Mouse (Mus musculus) heart, embryonic 14.5 days (tissue): ENCODE data around the gene Sp8. TPM values are rescaled to one million over a fixed set of nuclear protein-coding genes. Genes with fewer than 3 reads are reported as not detected.

Experiments used
- ATAC-seq: fragments of 200-750 bp; cut with Nextera tagmentation; 2 replicates; pipeline ENCODE4 v1.8.0; 2017; ENCODE audit warnings: low read depth, moderate TSS enrichment; ENCODE audit not compliant: insufficient number of reproducible peaks, insufficient read depth, low FRiP score
- H3K27ac ChIP-seq, 2 experiments: fragments of 200-500 bp in 1 of 2; fragments of 300-500 bp in 1 of 2; sonication (generic) in 1 of 2; replicated peaks in 1 of 2; 2 replicates each; pipeline ENCODE4 v1.5.1; 2012 to 2014; ENCODE audit warnings: low read depth in 2 of 2, low read length in 2 of 2, control low read depth in 1 of 2, mild to moderate bottlenecking in 1 of 2, mixed read lengths in 1 of 2; ENCODE audit not compliant: control insufficient read depth in 1 of 2, insufficient read depth in 1 of 2
- H3K27me3 ChIP-seq: fragments of 300-500 bp; sonication (generic); 2 replicates; pipeline ENCODE4 v1.6.1; 2014; ENCODE audit warnings: mild to moderate bottlenecking, low read length, control low read depth; ENCODE audit not compliant: control insufficient read depth, insufficient read depth
- H3K36me3 ChIP-seq: fragments of 300-500 bp; sonication (generic); 2 replicates; pipeline ENCODE4 v1.6.1; 2014; ENCODE audit warnings: mild to moderate bottlenecking, control low read depth, low read length, mixed read lengths; ENCODE audit not compliant: control insufficient read depth, insufficient read depth
- H3K4me1 ChIP-seq, 2 experiments: fragments of 200-500 bp in 1 of 2; fragments of 300-500 bp in 1 of 2; sonication (generic) in 1 of 2; 2 replicates each; pipeline ENCODE4 v1.6.1; 2012 to 2014; ENCODE audit warnings: low read length in 2 of 2, control low read depth in 1 of 2, mixed read lengths in 1 of 2; ENCODE audit not compliant: control insufficient read depth in 2 of 2, insufficient read depth in 2 of 2
- H3K4me2 ChIP-seq: fragments of 300-500 bp; sonication (generic); 2 replicates; pipeline ENCODE4 v1.6.1; 2014; ENCODE audit warnings: mild to moderate bottlenecking, low read length
- H3K4me3 ChIP-seq, 2 experiments: fragments of 200-500 bp in 1 of 2; fragments of 300-500 bp in 1 of 2; sonication (generic) in 1 of 2; 2 replicates each; pipeline ENCODE4 v1.5.1; 2012 to 2014; ENCODE audit warnings: low read length in 2 of 2, mild to moderate bottlenecking in 2 of 2, control low read depth in 1 of 2, low read depth in 1 of 2, moderate library complexity in 1 of 2; ENCODE audit not compliant: control insufficient read depth in 1 of 2, insufficient read depth in 1 of 2
- H3K9ac ChIP-seq: fragments of 300-500 bp; sonication (generic); 2 replicates; pipeline ENCODE4 v1.6.1; 2014; ENCODE audit warnings: mild to moderate bottlenecking, low read length
- H3K9me3 ChIP-seq: fragments of 300-500 bp; sonication (generic); 2 replicates; pipeline ENCODE4 v1.6.1; 2016; ENCODE audit warnings: low read length, control low read depth; ENCODE audit not compliant: control insufficient read depth
- WGBS: fragments of 180-500 bp; shearing (Covaris S2); extraction: QIAGEN DNeasy Blood & Tissue Kit; methylation state at CpG from one replicate; pipeline ENCODE4 v1.1.7; 2014; 5-methylcytosine and 5-hydroxymethylcytosine counted together
- polyA plus RNA-seq: library from polyadenylated mRNA; unstranded; fragments of >200 nt; fragmentation: Nextera tagmentation; extraction: Ambion mirVana; gene quantifications from 2 replicates; pipeline ENCODE4 v1.2.1, GENCODE M21; 2014

Sp8 gene
- polyA plus RNA-seq, 1 experiment from 2014 or later = not detected

DNA sequence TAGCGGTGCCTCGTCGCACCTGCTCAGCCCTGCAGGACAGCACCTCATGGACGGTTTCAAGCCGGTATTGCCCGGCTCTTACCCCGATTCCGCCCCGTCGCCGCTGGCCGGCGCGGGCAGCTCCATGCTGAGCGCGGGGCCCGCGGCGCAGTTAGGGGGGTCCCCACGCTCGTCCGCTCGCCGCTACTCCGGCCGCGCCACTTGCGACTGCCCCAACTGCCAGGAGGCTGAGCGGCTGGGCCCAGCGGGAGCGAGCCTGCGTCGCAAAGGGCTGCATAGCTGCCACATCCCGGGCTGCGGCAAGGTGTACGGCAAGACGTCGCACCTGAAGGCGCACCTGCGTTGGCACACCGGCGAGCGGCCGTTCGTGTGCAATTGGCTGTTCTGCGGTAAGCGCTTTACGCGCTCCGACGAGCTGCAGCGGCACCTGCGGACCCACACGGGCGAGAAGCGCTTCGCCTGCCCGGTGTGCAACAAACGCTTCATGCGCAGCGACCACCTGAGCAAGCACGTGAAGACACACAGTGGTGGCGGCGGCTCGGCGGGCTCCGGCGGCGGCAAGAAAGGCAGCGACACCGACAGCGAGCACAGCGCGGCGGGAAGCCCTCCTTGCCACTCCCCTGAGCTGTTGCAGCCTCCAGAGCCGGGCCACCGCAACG, 3.2 kb downstream of the Sp8 start:
- H3K4me2 ChIP-seq = peak overlapping the region; percentile 92
- no peaks in the 10 kb centered on the region for H3K9me3 ChIP-seq
- H3K36me3 ChIP-seq = no peaks in the 10 kb centered on the region
- peaks cover 0 to 18% of the 10 kb centered on the region in 2 experiments; a peak in 3 of 4 replicates for H3K4me1 ChIP-seq
- H3K4me3 ChIP-seq = peak overlapping the region; percentile 39 to 54; a peak in 2 of 4 replicates
- 2% methylated on average over 75 of the region's 78 CpGs for WGBS
- ATAC-seq = 0 out of 2 replicates have a peak, but pooled peaks have one; percentile 39
- no peak overlapping the region for H3K9ac ChIP-seq
- peaks cover 90% of the 10 kb centered on the region for H3K27me3 ChIP-seq
- H3K27ac ChIP-seq = no peak overlapping the region

DNA sequence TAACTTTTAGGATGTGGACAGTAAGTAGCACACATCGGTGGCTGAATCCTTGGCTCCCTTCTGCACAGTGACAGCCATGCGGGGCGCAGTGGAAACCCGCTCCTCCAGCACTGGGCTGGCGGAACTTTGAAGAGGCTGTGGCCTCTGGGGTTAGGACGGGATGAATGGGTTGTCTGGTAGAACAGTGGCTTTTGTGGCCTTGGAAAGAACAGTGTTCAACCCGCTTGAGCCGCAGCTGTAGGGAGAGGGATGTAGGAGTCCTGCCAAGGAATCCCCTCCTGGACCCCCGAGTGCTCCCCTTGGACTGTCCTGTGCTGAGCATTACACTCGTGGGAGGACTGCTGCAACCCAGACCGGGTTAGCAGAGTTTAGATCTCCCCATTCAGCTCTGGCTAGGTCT, 3.9 kb downstream of the Sp8 start:
- ATAC-seq = no peak
- no peak overlapping the region; a peak in 1 of 4 replicates for H3K4me3 ChIP-seq
- WGBS = 2% methylated on average over 11 of the region's 11 CpGs

DNA sequence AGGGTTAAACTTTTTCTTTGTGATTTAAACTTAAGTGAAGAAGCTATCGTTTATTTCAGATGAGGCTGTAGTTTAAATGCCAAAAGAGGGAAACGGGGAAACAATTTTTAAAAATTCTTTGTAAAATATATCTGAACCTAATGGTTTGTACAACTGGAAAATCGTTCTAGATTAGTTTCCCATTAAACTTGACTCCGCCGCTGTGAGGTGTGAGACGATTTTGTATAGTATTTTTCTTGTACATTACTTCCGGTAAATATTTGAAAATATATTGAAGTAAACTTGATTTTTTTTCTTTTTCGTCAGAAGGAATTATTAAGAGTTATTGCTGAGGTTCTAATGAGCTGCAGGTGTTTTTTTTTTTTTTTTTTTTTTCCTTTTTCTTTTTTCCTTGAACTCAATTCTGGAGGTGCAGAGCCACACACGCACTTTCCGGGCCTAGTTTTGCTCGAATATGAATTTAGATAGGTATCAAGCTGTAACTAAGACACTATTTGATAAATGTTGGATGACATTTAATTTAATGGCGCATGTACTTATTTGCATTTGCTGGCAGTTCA, 4.8 kb downstream of the Sp8 start:
- no peak for ATAC-seq
- H3K27me3 ChIP-seq = peaks cover 83% of the 10 kb centered on the region
- H3K4me2 ChIP-seq = no peak overlapping the region
- 33% methylated on average over 12 of the region's 12 CpGs for WGBS
- H3K4me1 ChIP-seq = peaks cover 0 to 20% of the 10 kb centered on the region in 2 experiments; a peak in 3 of 4 replicates
- H3K4me3 ChIP-seq = no peak overlapping the region
- H3K27ac ChIP-seq = no peak overlapping the region
- no peaks in the 10 kb centered on the region for H3K36me3 ChIP-seq
- no peak overlapping the region for H3K9ac ChIP-seq
- no peaks in the 10 kb centered on the region for H3K9me3 ChIP-seq

More for the DNA sequence above, 3.9 kb downstream of the Sp8 start:
- Histone ChIP-seq H3K27ac (no peak overlapping the region), H3K4me1 (peaks cover 0 to 20% of the 10 kb centered on the region in 2 experiments; a peak in 3 of 4 replicates), H3K36me3 (no peaks in the 10 kb centered on the region), H3K27me3 (peaks cover 88% of the 10 kb centered on the region), H3K9ac (no peak overlapping the region), H3K4me2 (no peak overlapping the region), H3K9me3 (no peaks in the 10 kb centered on the region)

DNA sequence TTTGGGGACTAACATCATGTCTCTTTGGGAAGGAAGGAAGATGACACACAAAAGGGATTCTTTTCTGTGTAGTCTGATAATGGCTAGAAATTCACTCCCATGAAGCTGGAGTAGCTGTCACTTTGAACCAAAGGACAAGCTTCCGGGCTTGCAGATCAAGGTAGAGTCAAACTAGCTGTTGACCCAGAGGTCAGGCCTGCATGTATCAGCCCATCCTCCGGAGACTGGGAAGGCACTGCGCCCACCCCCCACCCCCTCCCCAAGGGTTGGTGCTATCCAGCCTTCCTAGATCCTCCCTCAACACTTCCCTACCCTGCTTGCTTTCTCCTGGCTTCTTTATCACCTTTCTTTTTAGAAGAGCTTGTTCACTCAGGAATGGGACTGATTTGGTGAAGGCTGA, 7.2 kb downstream of the Sp8 start:
- Histone ChIP-seq H3K27ac (no peak overlapping the region), H3K27me3 (peaks cover 68% of the 10 kb centered on the region), H3K9ac (no peak overlapping the region), H3K36me3 (no peaks in the 10 kb centered on the region), H3K9me3 (no peaks in the 10 kb centered on the region), H3K4me1 (peaks cover 0 to 9% of the 10 kb centered on the region in 2 experiments; a peak in 2 of 4 replicates), H3K4me3 (no peak overlapping the region), H3K4me2 (no peak overlapping the region)
- ATAC-seq = no peak
- WGBS = 5% methylated on average over 3 of the region's 3 CpGs

DNA sequence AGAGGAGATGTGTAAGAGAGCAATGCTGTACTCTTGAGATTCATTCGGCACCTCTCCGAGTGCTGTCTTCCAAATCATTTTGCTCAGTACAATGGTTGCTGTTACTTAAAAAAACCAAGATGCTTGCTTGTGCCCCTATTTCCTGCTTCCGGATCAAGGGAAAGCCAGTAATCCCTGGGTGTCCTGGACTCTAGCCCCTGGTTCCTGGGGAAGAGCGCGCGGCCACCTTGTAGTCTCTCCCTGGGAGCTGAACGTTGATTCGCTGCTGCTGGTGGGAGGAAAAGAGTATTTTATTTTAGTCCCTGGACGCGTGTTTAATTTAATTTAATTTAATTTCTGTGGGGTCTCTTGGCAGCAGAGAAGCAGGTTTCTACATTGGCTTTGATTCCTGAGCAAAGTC, 8.3 kb downstream of the Sp8 start:
- Histone ChIP-seq H3K27ac (no peak overlapping the region), H3K4me1 (peaks cover 0 to 6% of the 10 kb centered on the region in 2 experiments; a peak in 2 of 4 replicates), H3K9ac (no peak overlapping the region), H3K4me3 (peak overlapping the region; percentile 48 to 69), H3K9me3 (no peaks in the 10 kb centered on the region), H3K4me2 (peak overlapping the region; percentile 69), H3K27me3 (peaks cover 61% of the 10 kb centered on the region), H3K36me3 (no peaks in the 10 kb centered on the region)
- WGBS = 3% methylated on average over 10 of the region's 10 CpGs
- ATAC-seq = no peak

DNA sequence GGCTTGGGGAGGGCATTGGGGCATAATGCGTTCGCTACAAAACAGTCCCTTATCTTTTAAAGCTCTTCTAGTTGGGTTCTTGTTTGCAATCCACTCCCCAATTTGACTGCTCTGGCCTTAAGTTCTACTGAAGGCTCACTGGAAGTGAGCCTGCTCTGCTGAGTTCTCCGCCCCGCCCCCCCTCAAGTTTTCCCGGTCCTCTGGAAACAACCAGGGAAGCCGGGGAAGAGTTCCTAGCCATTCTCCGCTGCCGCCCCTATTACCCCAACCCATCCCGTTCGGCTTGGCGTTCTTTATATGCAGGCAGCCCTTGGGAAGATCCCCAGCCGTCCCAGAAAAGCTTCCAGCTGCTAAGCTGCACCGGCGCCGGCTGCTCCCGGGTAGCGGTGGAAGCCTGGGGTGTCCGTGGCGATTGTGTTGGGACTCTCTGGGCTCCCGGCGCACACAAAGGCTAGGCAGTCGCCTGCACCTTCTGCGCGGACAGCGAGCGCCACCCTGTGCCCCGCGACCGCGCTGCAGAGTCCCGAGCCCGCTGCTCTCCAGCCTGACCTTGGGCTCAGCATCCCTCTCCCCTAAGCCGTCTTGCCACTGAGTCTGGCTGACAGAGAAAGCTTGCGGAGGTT, 8.8 kb downstream of the Sp8 start:
- H3K4me2 ChIP-seq = peak overlapping the region; percentile 69
- WGBS = 1% methylated on average over 34 of the region's 34 CpGs
- peak overlapping the region; percentile 48 to 69 for H3K4me3 ChIP-seq
- peaks cover 60% of the 10 kb centered on the region for H3K27me3 ChIP-seq
- no peaks in the 10 kb centered on the region for H3K9me3 ChIP-seq
- H3K27ac ChIP-seq = no peak overlapping the region
- peaks cover 0 to 5% of the 10 kb centered on the region in 2 experiments; a peak in 2 of 4 replicates for H3K4me1 ChIP-seq
- no peaks in the 10 kb centered on the region for H3K36me3 ChIP-seq
- peak; percentile 92 for ATAC-seq
- no peak overlapping the region for H3K9ac ChIP-seq

DNA sequence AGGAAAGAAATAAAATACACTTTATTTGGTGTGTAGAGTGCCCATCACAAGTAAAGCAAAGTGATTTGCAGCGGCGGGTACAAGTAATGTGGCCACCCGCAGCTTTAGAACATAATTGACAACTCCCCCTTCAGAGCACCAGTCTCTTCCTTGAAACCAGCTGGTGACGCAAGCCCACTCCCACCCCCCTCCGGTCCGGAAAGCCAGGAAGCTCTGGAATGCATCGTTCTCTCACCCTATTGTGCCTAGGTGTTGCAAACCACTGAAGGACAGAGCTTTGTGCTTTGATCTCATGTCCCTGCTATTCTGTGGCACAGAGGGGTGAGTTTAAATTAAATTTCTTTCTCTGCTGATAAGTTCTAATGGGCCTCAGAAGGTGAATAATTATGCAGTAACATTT, 10.0 kb downstream of the Sp8 start:
- Histone ChIP-seq H3K4me1 (peaks cover 0 to 5% of the 10 kb centered on the region in 2 experiments; a peak in 2 of 4 replicates), H3K4me3 (no peak overlapping the region), H3K27ac (no peak overlapping the region), H3K4me2 (no peak overlapping the region), H3K9me3 (no peaks in the 10 kb centered on the region), H3K36me3 (no peaks in the 10 kb centered on the region), H3K27me3 (peaks cover 50% of the 10 kb centered on the region), H3K9ac (no peak overlapping the region)
- WGBS = 2% methylated on average over 7 of the region's 7 CpGs
- ATAC-seq = no peak
